Mouse (Mus musculus): ENCODE measurements around the gene 4933430I17Rik. TPM values are rescaled to one million over a fixed set of nuclear protein-coding genes. Genes with fewer than 3 reads are reported as not detected.

4933430I17Rik gene
- polyA plus RNA-seq, 1 experiment, result 0.17 TPM

GRCm38 (mm10) chr4:62543782-62544181, 18.6 kb downstream of the 4933430I17Rik start:
- 92% methylated on average over 6 of the region's 6 CpGs for WGBS
- no peaks in the 10 kb centered on the region for H3K36me3 ChIP-seq (ENCODE audit: control insufficient read depth, insufficient read depth, low read length)
- no peak overlapping the region for H3K27ac ChIP-seq (ENCODE audit: insufficient read depth, low read depth, low read length)
- DNase-seq, result no peak
- H3K4me3 ChIP-seq (ENCODE audit: insufficient read depth, low read depth, low read length), result no peak overlapping the region
- no peaks in the 10 kb centered on the region for H3K4me1 ChIP-seq (ENCODE audit: control insufficient read depth, insufficient read depth, low read length)
- TF ChIP-seq POLR2A (IDR thresholded peaks at IDR 0.05; ENCODE audit: low read depth, low read length) (no peak), CTCF (conservative IDR thresholded peaks at IDR 0.05; ENCODE audit: insufficient read depth, insufficient read length, low read depth, low read length) (no peak)
- H3K27me3 ChIP-seq (replicated peaks; ENCODE audit: control insufficient read depth, insufficient read depth, low read length), result no peaks in the 10 kb centered on the region

- Histone ChIP-seq H3K27me3 (replicated peaks; ENCODE audit: control insufficient read depth, insufficient read depth, low read length) (no peaks in the 10 kb centered on the region), H3K27ac (ENCODE audit: insufficient read depth, low read depth, low read length) (no peak overlapping the region), H3K4me3 (ENCODE audit: insufficient read depth, low read depth, low read length) (no peak overlapping the region), H3K4me1 (ENCODE audit: control insufficient read depth, insufficient read depth, low read length) (no peaks in the 10 kb centered on the region), H3K36me3 (ENCODE audit: control insufficient read depth, insufficient read depth, low read length) (no peaks in the 10 kb centered on the region)
- no peak for DNase-seq
- no peak for TF ChIP-seq CTCF (conservative IDR thresholded peaks at IDR 0.05; ENCODE audit: insufficient read depth, insufficient read length, low read depth, low read length)
- TF ChIP-seq POLR2A (IDR thresholded peaks at IDR 0.05; ENCODE audit: low read depth, low read length), result no peak
Observed at GRCm38 (mm10) chr4:62544801-62545200, 19.6 kb downstream of the 4933430I17Rik start.

DNA sequence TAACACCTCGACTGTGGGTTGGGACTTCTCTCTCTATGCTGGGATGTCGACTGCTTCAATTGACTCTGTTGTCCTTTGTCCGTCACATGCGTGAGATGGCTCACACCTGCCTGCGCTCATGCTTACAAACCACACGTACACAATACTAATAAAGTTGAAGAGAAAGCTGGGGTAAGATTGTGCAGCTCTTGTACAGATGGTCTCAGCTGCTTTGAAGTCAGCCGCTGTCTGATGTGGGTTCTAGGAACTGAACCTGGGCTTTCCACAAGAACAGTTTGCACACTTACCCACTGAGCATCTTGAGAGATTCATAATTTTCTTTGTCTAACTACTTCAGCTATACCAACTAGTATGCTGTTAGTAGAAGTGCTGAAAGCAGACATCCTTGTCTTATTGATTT, 26.8 kb downstream of the 4933430I17Rik start:
- 79% methylated on average over 7 of the region's 7 CpGs for WGBS
- no peaks in the 10 kb centered on the region for H3K36me3 ChIP-seq (ENCODE audit: control insufficient read depth, insufficient read depth, low read length)
- no peak for DNase-seq
- H3K4me1 ChIP-seq (ENCODE audit: control insufficient read depth, insufficient read depth, low read length), result no peaks in the 10 kb centered on the region
- no peak overlapping the region for H3K4me3 ChIP-seq (ENCODE audit: insufficient read depth, low read depth, low read length)
- no peaks in the 10 kb centered on the region for H3K27me3 ChIP-seq (replicated peaks; ENCODE audit: control insufficient read depth, insufficient read depth, low read length)
- H3K27ac ChIP-seq (ENCODE audit: insufficient read depth, low read depth, low read length), result no peak overlapping the region
- TF ChIP-seq CTCF (conservative IDR thresholded peaks at IDR 0.05; ENCODE audit: insufficient read depth, insufficient read length, low read depth, low read length) (no peak), POLR2A (IDR thresholded peaks at IDR 0.05; ENCODE audit: low read depth, low read length) (no peak)

DNA sequence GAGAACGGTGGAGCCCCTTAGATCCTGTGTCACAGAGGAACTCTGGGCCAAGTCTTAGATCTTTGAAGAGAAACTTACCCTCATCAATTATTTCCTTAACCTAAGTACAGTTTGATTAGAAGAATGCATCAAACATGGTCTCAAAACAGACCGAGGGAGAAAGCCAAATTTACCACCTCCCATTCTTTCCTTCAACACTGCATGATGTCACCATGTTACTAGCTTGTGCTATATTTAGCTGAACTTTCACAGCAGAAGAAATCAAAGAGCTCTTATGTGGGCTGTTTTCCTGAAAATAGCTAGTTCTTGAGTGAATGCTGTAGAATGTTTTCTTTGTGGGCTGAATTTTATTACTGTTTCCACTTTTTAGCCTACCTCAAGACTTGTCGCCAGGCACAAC, 32.3 kb downstream of the 4933430I17Rik start:
- Histone ChIP-seq H3K27ac (ENCODE audit: insufficient read depth, low read depth, low read length) (no peak overlapping the region), H3K36me3 (ENCODE audit: control insufficient read depth, insufficient read depth, low read length) (no peaks in the 10 kb centered on the region), H3K4me3 (ENCODE audit: insufficient read depth, low read depth, low read length) (no peak overlapping the region), H3K27me3 (replicated peaks; ENCODE audit: control insufficient read depth, insufficient read depth, low read length) (no peaks in the 10 kb centered on the region), H3K4me1 (ENCODE audit: control insufficient read depth, insufficient read depth, low read length) (no peaks in the 10 kb centered on the region)
- 46% methylated on average over 3 of the region's 3 CpGs for WGBS
- no peak for DNase-seq
- no peak for TF ChIP-seq CTCF (conservative IDR thresholded peaks at IDR 0.05; ENCODE audit: insufficient read depth, insufficient read length, low read depth, low read length)
- no peak for TF ChIP-seq POLR2A (IDR thresholded peaks at IDR 0.05; ENCODE audit: low read depth, low read length)

- Histone ChIP-seq H3K27me3 (replicated peaks; ENCODE audit: control insufficient read depth, insufficient read depth, low read length) (no peaks in the 10 kb centered on the region), H3K4me3 (ENCODE audit: insufficient read depth, low read depth, low read length) (no peak within 1 kb of the TSS), H3K27ac (ENCODE audit: insufficient read depth, low read depth, low read length) (no peak within 1 kb of the TSS), H3K36me3 (ENCODE audit: control insufficient read depth, insufficient read depth, low read length) (no peaks in the 10 kb centered on the region), H3K4me1 (ENCODE audit: control insufficient read depth, insufficient read depth, low read length) (no peaks in the 10 kb centered on the region)
- TF ChIP-seq CTCF (conservative IDR thresholded peaks at IDR 0.05; ENCODE audit: insufficient read depth, insufficient read length, low read depth, low read length) (no peak), POLR2A (IDR thresholded peaks at IDR 0.05; ENCODE audit: low read depth, low read length) (no peak)
- 53% methylated on average over 6 of the region's 6 CpGs for WGBS
- DNase-seq, result no peak
Observed at GRCm38 (mm10) chr4:62559797-62560329, 34.7 kb downstream of the 4933430I17Rik start, which contains the start of gene Rgs3. TSS of gene Rgs3 (plus strand) at chr4:62559847.

- peak; percentile 84 for DNase-seq
- no peaks in the 10 kb centered on the region for H3K36me3 ChIP-seq (ENCODE audit: control insufficient read depth, insufficient read depth, low read length)
- WGBS, result 25% methylated on average over 4 of the region's 4 CpGs
- no peaks in the 10 kb centered on the region for H3K4me1 ChIP-seq (ENCODE audit: control insufficient read depth, insufficient read depth, low read length)
- H3K27ac ChIP-seq (ENCODE audit: insufficient read depth, low read depth, low read length), result no peak overlapping the region
- H3K27me3 ChIP-seq (replicated peaks; ENCODE audit: control insufficient read depth, insufficient read depth, low read length), result no peaks in the 10 kb centered on the region
- TF ChIP-seq CTCF (conservative IDR thresholded peaks at IDR 0.05; ENCODE audit: insufficient read depth, insufficient read length, low read depth, low read length) (peak; percentile 19; the same call in 1 of the 2 replicates), POLR2A (IDR thresholded peaks at IDR 0.05; ENCODE audit: low read depth, low read length) (no peak)
- no peak overlapping the region for H3K4me3 ChIP-seq (ENCODE audit: insufficient read depth, low read depth, low read length)
Observed at GRCm38 (mm10) chr4:62560963-62561629, 35.9 kb downstream of the 4933430I17Rik start.

DNA sequence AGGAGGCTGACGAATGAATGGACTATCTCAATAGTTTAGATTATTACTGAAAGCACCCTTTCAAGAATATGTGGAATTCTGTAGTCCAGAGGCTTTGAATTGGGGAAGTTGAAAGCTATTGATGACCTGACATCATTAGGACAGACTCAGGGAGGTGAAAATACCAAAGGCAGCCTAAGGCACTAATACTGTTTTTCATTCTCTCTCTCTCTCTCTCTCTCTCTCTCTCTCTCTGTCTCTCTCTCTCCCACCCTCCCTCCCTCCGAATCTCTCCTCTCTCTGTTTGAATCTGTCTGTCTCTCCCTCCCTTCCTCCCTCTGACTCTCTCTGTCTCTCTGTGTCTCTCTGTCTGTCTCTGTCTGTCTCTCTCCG, 36.4 kb downstream of the 4933430I17Rik start:
- H3K27ac ChIP-seq (ENCODE audit: insufficient read depth, low read depth, low read length), result no peak overlapping the region
- 62% methylated on average over 3 of the region's 3 CpGs for WGBS
- TF ChIP-seq POLR2A (IDR thresholded peaks at IDR 0.05; ENCODE audit: low read depth, low read length), result no peak
- TF ChIP-seq CTCF (conservative IDR thresholded peaks at IDR 0.05; ENCODE audit: insufficient read depth, insufficient read length, low read depth, low read length), result no peak
- H3K27me3 ChIP-seq (replicated peaks; ENCODE audit: control insufficient read depth, insufficient read depth, low read length), result no peaks in the 10 kb centered on the region
- no peaks in the 10 kb centered on the region for H3K4me1 ChIP-seq (ENCODE audit: control insufficient read depth, insufficient read depth, low read length)
- no peaks in the 10 kb centered on the region for H3K36me3 ChIP-seq (ENCODE audit: control insufficient read depth, insufficient read depth, low read length)
- DNase-seq, result no peak
- no peak overlapping the region for H3K4me3 ChIP-seq (ENCODE audit: insufficient read depth, low read depth, low read length)
